Mouse (Mus musculus) gastrocnemius, adult 8-10 months (tissue): ENCODE results near the gene B4galt5. TPM values are rescaled to one million over a fixed set of nuclear protein-coding genes. Genes with fewer than 3 reads are reported as not detected.

Experiments
- DNase-seq, 2 experiments: peaks; one replicate each; pipeline ENCODE4 v3.0.0; 2022; ENCODE audit warnings: low spot score in 2 of 2
- total RNA-seq, 4 experiments: library from RNA; stranded (reverse); gene quantifications; 2 replicates each; pipeline ENCODE4 v1.2.4; 2022

B4galt5 gene
- total RNA-seq, 4 experiments from 2014 or later, result 6.2 to 13.3 (median 8.8) TPM

DNA sequence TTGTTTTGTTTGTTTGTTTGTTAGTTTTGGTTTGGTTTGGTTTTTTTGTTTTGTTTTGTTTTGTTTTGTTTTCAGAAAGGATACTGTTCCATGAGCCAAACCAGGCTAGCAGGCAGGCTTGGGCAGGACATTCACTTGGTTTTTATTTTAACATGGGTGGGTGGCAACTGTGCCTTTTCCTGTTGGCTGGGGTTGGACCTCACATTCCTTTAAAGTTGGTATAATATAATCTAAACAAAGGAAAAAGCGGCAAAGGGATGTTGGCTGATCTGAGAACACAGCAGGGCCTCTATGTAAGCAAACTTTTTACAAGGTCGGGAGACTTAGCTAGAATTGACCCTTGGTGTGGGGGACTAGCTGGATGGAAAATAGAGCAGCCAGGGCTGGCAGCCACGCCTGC is 91.2 kb downstream of the B4galt5 start:
- no peak for DNase-seq

DNA sequence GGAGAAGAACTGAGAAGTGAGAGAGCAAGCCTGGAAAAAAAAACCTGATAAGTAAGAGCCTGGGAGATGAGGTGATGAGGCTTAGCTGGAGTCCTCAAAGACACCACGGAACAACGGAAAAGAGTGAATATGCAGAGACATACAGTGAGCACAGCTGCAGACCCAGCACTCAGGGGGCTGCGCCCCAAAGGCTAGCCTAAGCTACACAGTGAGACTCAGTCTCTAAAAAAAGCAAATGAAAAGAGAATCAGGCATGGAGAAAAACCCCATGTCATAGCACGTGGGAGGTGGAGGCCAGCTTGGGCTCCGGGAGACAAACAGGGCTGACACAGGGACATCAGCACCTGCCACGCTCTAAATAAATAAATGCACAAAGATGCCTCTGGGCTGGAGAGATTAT is 94.2 kb downstream of the B4galt5 start:
- no peak for DNase-seq

DNA sequence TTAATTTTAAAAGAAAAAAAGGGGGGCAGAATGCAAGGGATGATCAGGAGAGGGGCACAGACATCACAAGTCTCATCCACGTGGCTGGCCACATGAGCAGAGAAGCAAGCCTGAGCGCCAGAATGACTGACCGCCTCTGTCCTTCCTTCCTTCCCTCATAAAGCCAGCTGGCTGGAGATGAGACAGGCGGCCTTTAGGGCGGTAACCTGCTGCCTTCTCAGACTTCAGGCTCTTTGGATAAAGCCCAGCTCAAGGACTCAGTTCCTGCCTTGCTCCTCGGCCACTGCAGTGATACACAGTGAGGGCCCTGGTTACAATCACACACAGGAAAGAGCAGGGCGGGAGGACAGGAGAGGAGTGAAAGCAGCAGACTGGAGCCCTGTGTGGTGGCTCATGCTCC is 94.8 kb downstream of the B4galt5 start:
- peak; percentile 73 to 84 for DNase-seq

DNA sequence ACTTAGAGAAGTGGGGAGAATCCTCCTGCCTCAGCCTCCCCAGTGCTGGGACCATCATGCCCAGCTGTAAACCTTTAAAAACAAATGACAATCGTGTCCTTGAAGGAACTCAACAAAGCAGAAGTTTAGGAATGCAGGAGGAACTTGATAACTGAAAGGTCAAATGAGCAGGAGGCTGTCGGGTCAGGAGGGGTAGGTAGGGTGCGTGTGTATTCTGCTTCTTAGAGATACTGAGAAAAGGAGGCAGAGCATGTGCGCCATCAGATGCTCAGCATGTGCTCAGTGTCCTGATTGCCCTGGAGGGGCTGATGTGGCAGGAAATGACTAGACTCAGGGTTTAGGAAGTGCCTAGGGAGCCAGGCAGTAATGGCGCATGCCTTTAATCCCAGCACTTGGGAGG is 95.5 kb downstream of the B4galt5 start:
- DNase-seq, result no peak

DNA sequence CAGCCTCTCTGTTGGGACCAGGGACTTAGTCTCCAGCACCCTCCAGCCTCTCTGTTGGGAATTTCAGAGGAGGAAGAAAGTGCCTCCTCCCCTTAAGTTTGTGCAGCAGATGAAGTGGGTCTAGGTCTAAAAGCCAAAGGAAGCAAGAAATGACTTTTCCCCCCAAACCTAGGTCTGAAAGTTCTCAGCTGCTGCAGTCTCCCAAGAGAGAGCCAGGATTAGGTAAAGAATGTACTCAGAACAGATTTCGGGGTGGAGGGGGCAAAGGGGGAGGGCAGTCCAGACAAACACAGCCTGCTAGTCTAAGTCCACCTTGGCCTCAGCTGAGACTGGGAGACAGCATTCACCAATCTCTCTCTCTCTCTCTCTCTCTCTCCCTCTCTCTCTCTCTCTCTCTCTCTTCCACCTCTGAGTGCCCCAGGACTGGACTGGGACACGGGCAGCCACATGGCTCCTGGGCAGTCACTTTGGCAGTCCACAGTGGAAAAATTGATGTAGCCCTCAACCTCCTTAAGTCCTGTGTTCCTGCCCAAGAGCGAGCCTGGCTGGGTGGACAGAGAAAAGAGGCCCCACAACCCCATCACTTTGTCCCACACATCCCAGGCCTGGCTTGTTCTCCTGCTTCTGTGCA is 96.8 kb downstream of the B4galt5 start:
- no peak for DNase-seq

DNA sequence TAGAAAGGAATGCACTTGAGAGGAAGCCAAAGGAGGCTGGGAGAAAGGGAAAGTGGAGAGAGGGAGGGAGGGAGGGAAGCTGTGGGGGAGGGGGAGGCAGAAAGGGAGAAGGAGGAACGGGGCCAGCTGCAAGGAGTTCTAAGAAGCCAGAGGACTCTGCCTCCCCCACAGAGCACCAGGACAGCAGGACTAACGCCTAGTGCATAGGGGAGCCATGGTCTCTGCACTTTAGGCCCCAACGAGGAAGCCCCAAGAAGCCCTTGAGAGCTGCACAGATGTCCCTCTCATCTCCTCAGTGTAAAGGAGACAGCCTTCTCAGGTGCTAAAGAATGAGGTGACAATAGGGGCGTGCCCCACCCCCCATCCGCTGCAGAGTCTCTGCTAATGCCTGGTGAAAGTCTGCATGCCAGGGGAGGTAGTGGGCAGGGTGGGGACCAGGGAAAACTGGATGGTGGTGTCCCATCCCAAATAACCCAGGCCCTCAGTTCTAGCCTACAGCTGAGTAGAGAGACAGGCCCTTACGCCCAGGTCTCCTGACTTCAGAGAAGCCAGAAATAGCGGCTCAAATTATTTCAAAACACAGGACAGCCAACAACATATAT is 98.1 kb downstream of the B4galt5 start:
- DNase-seq, result no peak

DNA sequence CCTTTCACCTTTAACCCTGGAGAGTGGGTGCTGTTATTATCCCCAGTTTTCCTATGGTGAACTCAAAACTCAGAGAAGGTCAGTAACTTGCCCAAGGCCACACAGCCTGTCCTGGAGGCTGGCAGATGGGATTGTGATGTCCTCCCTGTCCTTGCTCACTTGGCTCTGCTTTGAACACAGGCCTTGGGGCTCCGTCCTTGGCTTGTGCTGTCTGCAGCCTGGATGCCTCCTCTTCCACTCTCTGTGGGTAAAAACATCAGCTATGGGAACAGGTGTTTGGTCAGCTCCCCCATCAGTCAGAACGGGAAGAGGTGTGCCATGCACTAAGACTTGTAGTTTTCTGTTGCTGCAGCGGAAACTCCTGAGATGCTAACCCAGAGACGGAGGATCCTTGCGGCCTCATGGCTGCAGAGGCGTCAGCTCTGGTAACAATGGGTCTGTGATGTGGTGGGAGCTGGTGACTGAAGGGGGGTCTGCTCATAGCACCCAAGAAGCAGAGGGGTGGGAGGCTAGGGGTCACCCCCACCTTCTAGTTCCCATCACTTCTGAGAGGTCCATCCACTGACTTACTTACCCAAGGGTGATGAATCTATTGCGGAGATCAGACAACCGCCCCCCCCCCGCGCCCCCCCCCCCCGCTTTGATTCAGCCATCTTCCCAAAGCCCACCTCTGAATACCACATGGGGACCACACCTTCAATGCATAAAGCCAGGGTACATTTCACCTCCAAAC is 98.8 kb downstream of the B4galt5 start:
- DNase-seq, result no peak

DNA sequence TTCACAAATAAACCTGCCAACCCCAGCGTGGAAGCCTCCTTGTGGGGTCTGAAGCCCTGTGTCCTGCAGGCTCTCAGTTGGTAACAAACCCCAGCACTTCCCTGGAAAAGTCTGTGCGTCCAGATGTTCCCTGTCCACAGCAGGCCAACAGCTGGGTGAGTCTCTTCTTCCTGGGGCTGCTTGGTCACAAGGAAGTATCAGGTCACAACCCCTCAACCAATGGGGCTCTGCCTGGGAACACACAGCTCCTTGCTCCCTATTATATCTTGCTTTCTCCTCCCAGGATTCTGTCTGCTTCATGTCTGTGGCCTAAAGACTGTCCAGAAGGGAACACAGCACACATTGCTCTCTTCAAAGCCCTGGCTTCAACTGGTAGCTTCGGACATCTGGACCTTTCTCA is 99.4 kb downstream of the B4galt5 start:
- DNase-seq, result no peak

Other genes with a start within 250 kb of the B4galt5 start
- gene Kcnb1, start 159.0 kb downstream of the B4galt5 start, total RNA-seq, result 10 to 100 TPM; 15.8 to 28.1 (median 25.7) TPM
- gene Ptgis, start 108.6 kb downstream of the B4galt5 start, total RNA-seq, result 1 to 10 TPM; 1.1 to 3.3 (median 1.9) TPM
- gene Slc9a8, start 72.5 kb upstream of the B4galt5 start, total RNA-seq, result 10 to 100 TPM; 21.8 to 27.9 (median 24.9) TPM
- gene Rnf114, start 143.5 kb upstream of the B4galt5 start, total RNA-seq, result 10 to 100 TPM; 40.8 to 45.8 (median 43.0) TPM
- 10 to 100 TPM; 19.9 to 22.6 (median 20.4) TPM for gene Spata2, start 143.7 kb upstream of the B4galt5 start, total RNA-seq
- under 1 TPM; 0.24 to 0.94 (median 0.65) TPM for gene Snai1, start 189.0 kb upstream of the B4galt5 start, total RNA-seq